Mouse (Mus musculus) G1E (cell line): Measurements from ENCODE around the gene Shbg.

Experiments used
- CTCF ChIP-seq: IDR thresholded peaks from 2 replicates; pipeline ENCODE4 v1.5.1; 2012; ENCODE audit warnings: low read depth, low read length, inconsistent platforms, mixed read lengths
- GATA1 ChIP-seq: IDR thresholded peaks from 2 replicates; pipeline ENCODE4 v1.6.1; 2012; ENCODE audit warnings: borderline replicate concordance, low read length, inconsistent platforms, mixed read lengths
- GATA2 ChIP-seq: IDR thresholded peaks from 2 replicates; pipeline ENCODE4 v1.6.1; 2012; ENCODE audit warnings: low read depth, low read length, inconsistent platforms, borderline replicate concordance
- TAL1 ChIP-seq: conservative IDR thresholded peaks from 2 replicates; pipeline ENCODE4 v1.6.1; 2012; ENCODE audit warnings: low read depth, low read length, inconsistent platforms, mixed read lengths

- TF ChIP-seq GATA1 (no peak), CTCF (no peak), GATA2 (no peak), TAL1 (no peak)
Observed at GRCm38 (mm10) chr11:69604795-69605664, 12.7 kb downstream of the Shbg start.
